Mouse (Mus musculus): ENCODE data around the gene Arhgap10.
"Not testable (repeated sequence)": the region's sequence is repeated elsewhere in the genome, so short reads cannot be mapped to it uniquely, and the experiment has no call there.

Arhgap10 gene

GRCm38 (mm10) chr8:77337272-77337671, 180.5 kb downstream of the Arhgap10 start:
- DNase-seq, result no peak

GRCm38 (mm10) chr8:77331180-77331579, 186.6 kb downstream of the Arhgap10 start:
- DNase-seq, result no peak

GRCm38 (mm10) chr8:77330304-77330703, 187.4 kb downstream of the Arhgap10 start:
- no peak for DNase-seq

GRCm38 (mm10) chr8:77329783-77330182, 188.0 kb downstream of the Arhgap10 start:
- no peak for DNase-seq

GRCm38 (mm10) chr8:77328473-77328872, 189.3 kb downstream of the Arhgap10 start:
- DNase-seq, result no peak

- DNase-seq, result no peak
Measured at GRCm38 (mm10) chr8:77327326-77327725, 190.4 kb downstream of the Arhgap10 start.

GRCm38 (mm10) chr8:77322727-77323126, 195.0 kb downstream of the Arhgap10 start:
- not testable (repeated sequence) for DNase-seq

- DNase-seq, result no peak
Measured at GRCm38 (mm10) chr8:77321901-77322300, 195.9 kb downstream of the Arhgap10 start.

GRCm38 (mm10) chr8:77318590-77318989, 199.2 kb downstream of the Arhgap10 start:
- DNase-seq, result no peak

GRCm38 (mm10) chr8:77317771-77318170, 200.0 kb downstream of the Arhgap10 start:
- no peak for DNase-seq

GRCm38 (mm10) chr8:77313003-77313402, 204.8 kb downstream of the Arhgap10 start:
- DNase-seq, result no peak

- DNase-seq, result no peak
Measured at GRCm38 (mm10) chr8:77311762-77312161, 206.0 kb downstream of the Arhgap10 start.

GRCm38 (mm10) chr8:77310541-77310940, 207.2 kb downstream of the Arhgap10 start:
- no peak for DNase-seq

GRCm38 (mm10) chr8:77310026-77310425, 207.7 kb downstream of the Arhgap10 start:
- DNase-seq, result no peak

GRCm38 (mm10) chr8:77294599-77294998, 223.2 kb downstream of the Arhgap10 start:
- DNase-seq, result peak; percentile 35

- peak; percentile 82 for DNase-seq
Measured at GRCm38 (mm10) chr8:77292649-77293048, 225.1 kb downstream of the Arhgap10 start.

- no peak for DNase-seq
Measured at GRCm38 (mm10) chr8:77292120-77292519, 225.6 kb downstream of the Arhgap10 start.

GRCm38 (mm10) chr8:77288492-77288891, 229.3 kb downstream of the Arhgap10 start:
- DNase-seq, result no peak

GRCm38 (mm10) chr8:77288065-77288464, 229.7 kb downstream of the Arhgap10 start:
- no peak for DNase-seq

GRCm38 (mm10) chr8:77284473-77284872, 233.3 kb downstream of the Arhgap10 start:
- DNase-seq, result no peak

GRCm38 (mm10) chr8:77282605-77283236, 235.0 kb downstream of the Arhgap10 start:
- DNase-seq, result no peak

- no peak for DNase-seq
Measured at GRCm38 (mm10) chr8:77279977-77280376, 237.8 kb downstream of the Arhgap10 start.

- no peak for DNase-seq
Measured at GRCm38 (mm10) chr8:77278246-77278645, 239.5 kb downstream of the Arhgap10 start.

- no peak for DNase-seq
Measured at GRCm38 (mm10) chr8:77276827-77277226, 240.9 kb downstream of the Arhgap10 start.

GRCm38 (mm10) chr8:77275571-77275970, 242.2 kb downstream of the Arhgap10 start:
- DNase-seq, result no peak

All from right cerebral cortex, adult 18-20 months (tissue).